Mouse (Mus musculus): ENCODE data around the gene 4930438A08Rik. TPM values are rescaled to one million over a fixed set of nuclear protein-coding genes. Genes with fewer than 3 reads are reported as not detected.

The 4930438A08Rik gene
- polyA plus RNA-seq, 1 experiment, result not detected

- H3K27ac ChIP-seq (ENCODE audit: insufficient read depth, low read length), result no peak overlapping the region
- no peak for TF ChIP-seq CTCF (IDR thresholded peaks at IDR 0.05; ENCODE audit: borderline replicate concordance, insufficient read depth, low read length)
- no peak for TF ChIP-seq POLR2A (IDR thresholded peaks at IDR 0.05; ENCODE audit: low read depth, low read length)
- no peaks in the 10 kb centered on the region for H3K4me1 ChIP-seq (ENCODE audit: control insufficient read depth, insufficient read depth, low read length)
- H3K4me3 ChIP-seq (ENCODE audit: insufficient read depth, low read length), result no peak overlapping the region
Measured at GRCm38 (mm10) chr11:58268285-58268684, 6.3 kb upstream of the 4930438A08Rik start.

GRCm38 (mm10) chr11:58275756-58276155 lies 1.2 kb downstream of the 4930438A08Rik start:
- Histone ChIP-seq H3K27ac (ENCODE audit: insufficient read depth, low read length) (no peak overlapping the region), H3K4me3 (ENCODE audit: insufficient read depth, low read length) (no peak overlapping the region), H3K4me1 (ENCODE audit: control insufficient read depth, insufficient read depth, low read length) (no peaks in the 10 kb centered on the region)
- TF ChIP-seq CTCF (IDR thresholded peaks at IDR 0.05; ENCODE audit: borderline replicate concordance, insufficient read depth, low read length) (no peak), POLR2A (IDR thresholded peaks at IDR 0.05; ENCODE audit: low read depth, low read length) (no peak)

GRCm38 (mm10) chr11:58281970-58282496 lies 7.4 kb downstream of the 4930438A08Rik start:
- Histone ChIP-seq H3K4me3 (ENCODE audit: insufficient read depth, low read length) (no peak overlapping the region), H3K4me1 (ENCODE audit: control insufficient read depth, insufficient read depth, low read length) (no peaks in the 10 kb centered on the region), H3K27ac (ENCODE audit: insufficient read depth, low read length) (no peak overlapping the region)
- TF ChIP-seq POLR2A (IDR thresholded peaks at IDR 0.05; ENCODE audit: low read depth, low read length) (no peak), CTCF (IDR thresholded peaks at IDR 0.05; ENCODE audit: borderline replicate concordance, insufficient read depth, low read length) (no peak)

- no peak overlapping the region for H3K4me3 ChIP-seq (ENCODE audit: insufficient read depth, low read length)
- H3K27ac ChIP-seq (ENCODE audit: insufficient read depth, low read length), result no peak overlapping the region
Measured at GRCm38 (mm10) chr11:58282518-58282917, 7.9 kb downstream of the 4930438A08Rik start.

GRCm38 (mm10) chr11:58289992-58290682 lies 15.5 kb downstream of the 4930438A08Rik start:
- H3K4me1 ChIP-seq (ENCODE audit: control insufficient read depth, insufficient read depth, low read length), result no peaks in the 10 kb centered on the region
- no peak overlapping the region for H3K27ac ChIP-seq (ENCODE audit: insufficient read depth, low read length)
- TF ChIP-seq POLR2A (IDR thresholded peaks at IDR 0.05; ENCODE audit: low read depth, low read length), result no peak
- no peak for TF ChIP-seq CTCF (IDR thresholded peaks at IDR 0.05; ENCODE audit: borderline replicate concordance, insufficient read depth, low read length)
- H3K4me3 ChIP-seq (ENCODE audit: insufficient read depth, low read length), result no peak overlapping the region

More at GRCm38 (mm10) chr11:58282518-58282917, 7.9 kb downstream of the 4930438A08Rik start:
- TF ChIP-seq CTCF (IDR thresholded peaks at IDR 0.05; ENCODE audit: borderline replicate concordance, insufficient read depth, low read length) (no peak), POLR2A (IDR thresholded peaks at IDR 0.05; ENCODE audit: low read depth, low read length) (no peak)
- no peaks in the 10 kb centered on the region for H3K4me1 ChIP-seq (ENCODE audit: control insufficient read depth, insufficient read depth, low read length)

GRCm38 (mm10) chr11:58290812-58291211 lies 16.2 kb downstream of the 4930438A08Rik start:
- no peaks in the 10 kb centered on the region for H3K4me1 ChIP-seq (ENCODE audit: control insufficient read depth, insufficient read depth, low read length)
- TF ChIP-seq POLR2A (IDR thresholded peaks at IDR 0.05; ENCODE audit: low read depth, low read length) (no peak), CTCF (IDR thresholded peaks at IDR 0.05; ENCODE audit: borderline replicate concordance, insufficient read depth, low read length) (no peak)
- H3K4me3 ChIP-seq (ENCODE audit: insufficient read depth, low read length), result no peak overlapping the region
- no peak overlapping the region for H3K27ac ChIP-seq (ENCODE audit: insufficient read depth, low read length)

- Histone ChIP-seq H3K4me3 (ENCODE audit: insufficient read depth, low read length) (no peak overlapping the region), H3K27ac (ENCODE audit: insufficient read depth, low read length) (no peak overlapping the region), H3K4me1 (ENCODE audit: control insufficient read depth, insufficient read depth, low read length) (no peaks in the 10 kb centered on the region)
- TF ChIP-seq POLR2A (IDR thresholded peaks at IDR 0.05; ENCODE audit: low read depth, low read length), result no peak
- TF ChIP-seq CTCF (IDR thresholded peaks at IDR 0.05; ENCODE audit: borderline replicate concordance, insufficient read depth, low read length), result no peak
Measured at GRCm38 (mm10) chr11:58292791-58293190, 18.2 kb downstream of the 4930438A08Rik start.

GRCm38 (mm10) chr11:58297396-58297795 lies 22.8 kb downstream of the 4930438A08Rik start:
- no peak for TF ChIP-seq POLR2A (IDR thresholded peaks at IDR 0.05; ENCODE audit: low read depth, low read length)
- no peak for TF ChIP-seq CTCF (IDR thresholded peaks at IDR 0.05; ENCODE audit: borderline replicate concordance, insufficient read depth, low read length)
- H3K27ac ChIP-seq (ENCODE audit: insufficient read depth, low read length), result no peak overlapping the region

GRCm38 (mm10) chr11:58301057-58301456 lies 26.5 kb downstream of the 4930438A08Rik start:
- H3K4me3 ChIP-seq (ENCODE audit: insufficient read depth, low read length), result peak overlapping the region; percentile 22
- no peak for TF ChIP-seq POLR2A (IDR thresholded peaks at IDR 0.05; ENCODE audit: low read depth, low read length)
- TF ChIP-seq CTCF (IDR thresholded peaks at IDR 0.05; ENCODE audit: borderline replicate concordance, insufficient read depth, low read length), result peak; percentile 50; the same call in 1 of the 2 replicates
- no peak overlapping the region for H3K27ac ChIP-seq (ENCODE audit: insufficient read depth, low read length)

More at GRCm38 (mm10) chr11:58297396-58297795, 22.8 kb downstream of the 4930438A08Rik start:
- H3K4me1 ChIP-seq (ENCODE audit: control insufficient read depth, insufficient read depth, low read length), result no peaks in the 10 kb centered on the region
- no peak overlapping the region for H3K4me3 ChIP-seq (ENCODE audit: insufficient read depth, low read length)

More at GRCm38 (mm10) chr11:58301057-58301456, 26.5 kb downstream of the 4930438A08Rik start:
- H3K4me1 ChIP-seq (ENCODE audit: control insufficient read depth, insufficient read depth, low read length), result no peaks in the 10 kb centered on the region

Measured in embryonic fibroblast, embryonic 13.5 days (primary cell).